Mouse (Mus musculus): ENCODE results near the gene Atp9a. TPM values are rescaled to one million over a fixed set of nuclear protein-coding genes. Genes with fewer than 3 reads are reported as not detected.

Gene Atp9a
- polyA plus RNA-seq, 2 experiments: 1.3 to 2.3 TPM

DNA sequence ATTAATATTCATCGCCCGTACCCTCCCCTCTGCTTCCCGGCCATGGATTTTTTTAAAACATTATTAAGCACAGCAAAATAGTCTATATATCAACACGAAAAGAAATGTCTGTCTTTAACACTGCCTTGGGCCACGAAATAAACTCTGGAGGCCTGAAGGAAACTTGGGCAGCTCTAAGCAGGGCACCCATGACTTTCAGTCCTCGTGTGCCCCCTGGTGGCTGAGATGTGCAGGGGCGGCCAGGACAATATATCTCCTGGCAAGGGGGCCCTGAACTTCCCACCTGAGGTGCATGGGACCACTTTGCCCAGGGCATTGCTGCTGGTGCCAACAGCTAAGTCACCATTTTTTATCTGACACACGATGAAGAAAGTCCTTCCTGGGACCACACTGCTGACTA, 113.4 kb downstream of the Atp9a start:
- Histone ChIP-seq H3K4me2 (ENCODE audit: low read depth) (no peak overlapping the region), H3K9ac (replicated peaks) (no peak overlapping the region), H3K4me3 (ENCODE audit: insufficient read depth in 1 of 2, low read depth in 2 of 2, low read length in 2 of 2) (no peak overlapping the region), H3K9me3 (ENCODE audit: control insufficient read depth, low read length) (no peaks in the 10 kb centered on the region), H3K36me3 (replicated peaks; ENCODE audit: control insufficient read depth, insufficient read depth, low read depth) (no peaks in the 10 kb centered on the region), H3K27ac (no peak overlapping the region), H3K27me3 (ENCODE audit: control insufficient read depth, insufficient read depth, low read length) (no peaks in the 10 kb centered on the region), H3K4me1 (replicated peaks; ENCODE audit: control insufficient read depth in 2 of 2, insufficient read depth in 2 of 2, low read length in 1 of 2) (peaks cover 3 to 11% of the 10 kb centered on the region in 2 experiments; a peak in 3 of 4 replicates)
- TF ChIP-seq EP300 (IDR thresholded peaks at IDR 0.05; ENCODE audit: low read depth) (no peak), CTCF (IDR thresholded peaks at IDR 0.05; ENCODE audit: low read depth) (peak; percentile 93)
- DNase-seq (ENCODE audit: low read depth in 3 of 3, low spot score in 3 of 3) (peak in 2 of 3 experiments; percentile 4 to 35), ATAC-seq (ENCODE audit: insufficient read depth) (no peak)
- 26% methylated on average over 8 of the region's 8 CpGs for WGBS (ENCODE audit: insufficient replicate concordance)

DNA sequence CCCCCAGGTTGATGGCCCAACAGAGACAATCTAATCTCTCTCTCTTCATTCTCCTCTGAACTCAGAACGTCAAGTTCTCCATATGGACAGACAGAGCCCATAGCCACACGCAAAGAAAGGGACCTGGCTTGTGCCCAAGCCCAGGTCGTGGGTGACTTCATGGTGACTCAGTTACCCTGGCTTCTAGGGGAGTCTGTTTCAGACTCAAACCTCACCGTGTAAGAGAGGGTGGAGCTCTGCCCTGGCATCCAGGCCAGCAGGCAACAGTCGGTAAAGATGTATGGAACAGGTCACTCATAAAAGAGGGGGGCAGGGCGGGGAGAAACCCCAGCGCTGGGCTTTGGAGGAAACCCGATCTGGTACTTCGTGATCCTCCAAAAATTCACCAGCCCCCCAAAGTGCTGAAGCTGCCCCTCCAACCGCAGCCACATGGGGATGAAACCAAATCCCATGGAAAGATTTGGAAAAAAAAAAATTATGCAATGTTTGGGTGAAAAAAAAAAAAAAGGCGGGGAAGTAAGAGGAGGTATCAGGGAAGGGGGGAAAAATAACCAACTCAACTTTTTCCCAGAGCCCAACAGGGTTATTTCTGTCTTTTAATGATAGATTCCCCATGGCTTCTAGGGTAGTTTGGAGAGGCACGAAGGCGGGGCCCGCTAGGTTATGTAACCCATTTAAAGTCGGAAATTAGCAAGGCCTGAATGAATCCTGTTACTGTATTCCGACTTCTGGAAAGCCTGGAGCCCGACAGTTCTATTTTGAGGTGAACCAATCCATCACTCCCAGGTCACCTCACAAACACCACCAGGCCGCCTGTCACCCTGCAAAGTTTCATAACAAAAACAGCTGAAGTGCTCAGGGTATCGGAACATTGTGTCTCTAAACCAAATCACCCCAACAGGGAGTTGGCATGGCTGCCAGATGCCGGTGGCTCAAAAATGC, 114.1 kb downstream of the Atp9a start:
- no peak overlapping the region for H3K4me3 ChIP-seq (ENCODE audit: insufficient read depth in 1 of 2, low read depth in 2 of 2, low read length in 2 of 2)
- H3K36me3 ChIP-seq (replicated peaks; ENCODE audit: control insufficient read depth, insufficient read depth, low read depth): no peaks in the 10 kb centered on the region
- DNase-seq (ENCODE audit: low read depth in 3 of 3, low spot score in 3 of 3) (no peak), ATAC-seq (ENCODE audit: insufficient read depth) (no peak)
- no peak overlapping the region for H3K9ac ChIP-seq (replicated peaks)
- H3K4me2 ChIP-seq (ENCODE audit: low read depth): no peak overlapping the region
- H3K27ac ChIP-seq: no peak overlapping the region
- no peaks in the 10 kb centered on the region for H3K27me3 ChIP-seq (ENCODE audit: control insufficient read depth, insufficient read depth, low read length)
- 59% methylated on average over 20 of the region's 20 CpGs for WGBS (ENCODE audit: insufficient replicate concordance)
- H3K9me3 ChIP-seq (ENCODE audit: control insufficient read depth, low read length): no peaks in the 10 kb centered on the region
- H3K4me1 ChIP-seq (replicated peaks; ENCODE audit: control insufficient read depth in 2 of 2, insufficient read depth in 2 of 2, low read length in 1 of 2): peaks cover 0 to 5% of the 10 kb centered on the region in 2 experiments; a peak in 3 of 4 replicates
- TF ChIP-seq EP300 (IDR thresholded peaks at IDR 0.05; ENCODE audit: low read depth) (no peak), CTCF (IDR thresholded peaks at IDR 0.05; ENCODE audit: low read depth) (no peak)

- no peak for TF ChIP-seq CTCF (IDR thresholded peaks at IDR 0.05; ENCODE audit: low read depth)
- no peak for TF ChIP-seq EP300 (IDR thresholded peaks at IDR 0.05; ENCODE audit: low read depth)
- no peak for DNase-seq (ENCODE audit: low read depth in 3 of 3, low spot score in 3 of 3)
- 74% methylated on average over 9 of the region's 9 CpGs for WGBS (ENCODE audit: insufficient replicate concordance)
Measured at GRCm38 (mm10) chr2:168626385-168626784, 115.8 kb downstream of the Atp9a start.

GRCm38 (mm10) chr2:168625091-168625490, 117.1 kb downstream of the Atp9a start:
- no peak overlapping the region for H3K27ac ChIP-seq
- no peaks in the 10 kb centered on the region for H3K4me1 ChIP-seq (replicated peaks; ENCODE audit: control insufficient read depth in 2 of 2, insufficient read depth in 2 of 2, low read length in 1 of 2)
- no peak overlapping the region for H3K9ac ChIP-seq (replicated peaks)
- no peak for DNase-seq (ENCODE audit: low read depth in 3 of 3, low spot score in 3 of 3)
- no peak overlapping the region for H3K4me2 ChIP-seq (ENCODE audit: low read depth)
- no peak overlapping the region for H3K4me3 ChIP-seq (ENCODE audit: insufficient read depth in 1 of 2, low read depth in 2 of 2, low read length in 2 of 2)
- TF ChIP-seq CTCF (IDR thresholded peaks at IDR 0.05; ENCODE audit: low read depth) (no peak), EP300 (IDR thresholded peaks at IDR 0.05; ENCODE audit: low read depth) (no peak)
- no peaks in the 10 kb centered on the region for H3K9me3 ChIP-seq (ENCODE audit: control insufficient read depth, low read length)
- no peaks in the 10 kb centered on the region for H3K36me3 ChIP-seq (replicated peaks; ENCODE audit: control insufficient read depth, insufficient read depth, low read depth)
- WGBS (ENCODE audit: insufficient replicate concordance): 58% methylated on average over 4 of the region's 4 CpGs
- no peaks in the 10 kb centered on the region for H3K27me3 ChIP-seq (ENCODE audit: control insufficient read depth, insufficient read depth, low read length)
- no peak for ATAC-seq (ENCODE audit: insufficient read depth)

More at GRCm38 (mm10) chr2:168626385-168626784, 115.8 kb downstream of the Atp9a start:
- H3K9me3 ChIP-seq (ENCODE audit: control insufficient read depth, low read length): no peaks in the 10 kb centered on the region
- no peak overlapping the region for H3K4me3 ChIP-seq (ENCODE audit: insufficient read depth in 1 of 2, low read depth in 2 of 2, low read length in 2 of 2)
- no peak overlapping the region for H3K4me2 ChIP-seq (ENCODE audit: low read depth)
- no peak for ATAC-seq (ENCODE audit: insufficient read depth)
- no peak overlapping the region for H3K9ac ChIP-seq (replicated peaks)
- no peaks in the 10 kb centered on the region for H3K36me3 ChIP-seq (replicated peaks; ENCODE audit: control insufficient read depth, insufficient read depth, low read depth)
- no peaks in the 10 kb centered on the region for H3K4me1 ChIP-seq (replicated peaks; ENCODE audit: control insufficient read depth in 2 of 2, insufficient read depth in 2 of 2, low read length in 1 of 2)
- no peak overlapping the region for H3K27ac ChIP-seq
- H3K27me3 ChIP-seq (ENCODE audit: control insufficient read depth, insufficient read depth, low read length): no peaks in the 10 kb centered on the region

GRCm38 (mm10) chr2:168621111-168621802, 121.0 kb downstream of the Atp9a start:
- ATAC-seq (ENCODE audit: insufficient read depth): no peak
- 58% methylated on average over 11 of the region's 11 CpGs for WGBS (ENCODE audit: insufficient replicate concordance)
- no peak overlapping the region for H3K4me2 ChIP-seq (ENCODE audit: low read depth)
- H3K36me3 ChIP-seq (replicated peaks; ENCODE audit: control insufficient read depth, insufficient read depth, low read depth): no peaks in the 10 kb centered on the region
- no peak overlapping the region for H3K27ac ChIP-seq
- H3K4me3 ChIP-seq (ENCODE audit: insufficient read depth in 1 of 2, low read depth in 2 of 2, low read length in 2 of 2): no peak overlapping the region
- no peaks in the 10 kb centered on the region for H3K9me3 ChIP-seq (ENCODE audit: control insufficient read depth, low read length)
- H3K9ac ChIP-seq (replicated peaks): no peak overlapping the region
- no peak for DNase-seq (ENCODE audit: low read depth in 3 of 3, low spot score in 3 of 3)
- no peaks in the 10 kb centered on the region for H3K4me1 ChIP-seq (replicated peaks; ENCODE audit: control insufficient read depth in 2 of 2, insufficient read depth in 2 of 2, low read length in 1 of 2)
- TF ChIP-seq EP300 (IDR thresholded peaks at IDR 0.05; ENCODE audit: low read depth): no peak
- TF ChIP-seq CTCF (IDR thresholded peaks at IDR 0.05; ENCODE audit: low read depth): no peak
- H3K27me3 ChIP-seq (ENCODE audit: control insufficient read depth, insufficient read depth, low read length): no peaks in the 10 kb centered on the region

All from liver, embryonic 14.5 days (tissue).